14 mouse cellular contexts compared by ENCODE assay signal in genomic region chr3:153276101-153276829, GRCm38 (mm10).
DNase-seq lines count a peak whose midpoint lies in the region; ATAC-seq and TF ChIP-seq lines count a peak whose summit lies in the region.
"Had no signal": no experiment of that assay in that cellular context is flagged by ENCODE, and none has a peak within 500 bp of the region (broad histone marks: within the 10 kb centered on the region; RNA-seq: fewer than 3 reads in every experiment).

No protein-coding gene starts in this region.

- no peaks in the 10 kb centered on the region for H3K27me3 ChIP-seq in hindbrain, embryonic 16.5 days (replicated peaks; ENCODE audit: control insufficient read depth, insufficient read depth, low read length)
- no peaks in the 10 kb centered on the region for H3K27me3 ChIP-seq in midbrain, postnatal 0 days (ENCODE audit: insufficient read depth, low read length)

- intact Hi-C loops in gastrocnemius, postnatal 14 days (cut with DNase I; ENCODE audit: low total_unique reads), result no loop called here

- H3K36me3 ChIP-seq in hindbrain, embryonic 16.5 days (ENCODE audit: control insufficient read depth, insufficient read depth, low read length), result no peaks in the 10 kb centered on the region
- no peaks in the 10 kb centered on the region for H3K36me3 ChIP-seq in midbrain, postnatal 0 days (ENCODE audit: insufficient read depth, low read length)

- H3K27ac ChIP-seq in hindbrain, embryonic 16.5 days (ENCODE audit: low read depth, low read length), result peak overlapping the region; percentile 9; the same call in 1 of the 2 replicates
- H3K27ac ChIP-seq in midbrain, postnatal 0 days (ENCODE audit: low read depth, low read length), result peak overlapping the region; percentile 48; the same call in 1 of the 2 replicates

- ATAC-seq in hindbrain, embryonic 16.5 days, result no peak
- no peak for ATAC-seq in midbrain, postnatal 0 days (ENCODE audit: low FRiP score)
- ATAC-seq: liver, postnatal 0 days had no signal

- H3K4me3 ChIP-seq in hindbrain, embryonic 16.5 days (ENCODE audit: low read length), result no peak overlapping the region
- H3K4me3 ChIP-seq in midbrain, postnatal 0 days (ENCODE audit: low read depth, low read length), result no peak overlapping the region

- H3K9me3 ChIP-seq in hindbrain, embryonic 16.5 days (ENCODE audit: control insufficient read depth, low read length), result peaks cover 7% of the 10 kb centered on the region
- H3K9me3 ChIP-seq in midbrain, postnatal 0 days (ENCODE audit: low read length), result 0 out of 2 replicates have a peak, but pooled peaks cover 3% of the 10 kb centered on the region

- no peak overlapping the region for H3K9ac ChIP-seq in hindbrain, embryonic 16.5 days (ENCODE audit: low read depth, low read length)
- no peak overlapping the region for H3K9ac ChIP-seq in midbrain, postnatal 0 days (replicated peaks; ENCODE audit: low read length, poor library complexity, severe bottlenecking)
- H3K9ac ChIP-seq: liver, postnatal 0 days had no signal

- H3K4me2 ChIP-seq in hindbrain, embryonic 16.5 days (ENCODE audit: low read length), result peak overlapping the region; percentile 38; the same call in 1 of the 2 replicates
- H3K4me2 ChIP-seq in midbrain, postnatal 0 days (ENCODE audit: low read depth, low read length, poor library complexity, severe bottlenecking), result no peak overlapping the region

- 55% methylated on average over 8 of the region's 8 CpGs for WGBS in hindbrain, embryonic 16.5 days
- WGBS in midbrain, postnatal 0 days, result 55% methylated on average over 8 of the region's 8 CpGs

- no peak for TF ChIP-seq CTCF in midbrain, postnatal 0 days (IDR thresholded peaks at IDR 0.05)

- DNase-seq in heart, adult 11 months, result peak; percentile 87
- no peak for DNase-seq in heart, adult 18-20 months
- DNase-seq in T-cell, adult 2 months (ENCODE audit: low spot score), result peak; percentile 25
- no peak for DNase-seq in midbrain, postnatal 0 days (ENCODE audit: low spot score)
- DNase-seq in gastrocnemius, postnatal 14 days, result no peak
- DNase-seq in embryo, embryonic 10.5 days (ENCODE audit: low spot score), result no peak
- no peak for DNase-seq in gastrocnemius, postnatal 10 days
- DNase-seq: B cell, adult 2 months; kidney, adult 8-10 months; layer of hippocampus, postnatal 36 days; liver, postnatal 0 days; retina, postnatal 1 day; thymus, postnatal 36 days had no signal

- H3K4me1 ChIP-seq in hindbrain, embryonic 16.5 days (ENCODE audit: control insufficient read depth, insufficient read depth, low read depth, low read length), result peaks cover 16% of the 10 kb centered on the region
- H3K4me1 ChIP-seq in midbrain, postnatal 0 days (ENCODE audit: insufficient read depth, low read length), result no peaks in the 10 kb centered on the region

Comparison
In these comparisons a context has a peak if more than half of its experiments do, and no peak if none do; other contexts are left out.
1. DNase-seq: peak in heart, adult 11 months (single experiment) and T-cell, adult 2 months (single experiment); none in heart, adult 18-20 months (0 of 2), midbrain, postnatal 0 days (single experiment), gastrocnemius, postnatal 14 days (single experiment), embryo, embryonic 10.5 days (single experiment) and gastrocnemius, postnatal 10 days (single experiment).